Mouse (Mus musculus): ENCODE data around the gene Htra2.

Gene Htra2

DNA sequence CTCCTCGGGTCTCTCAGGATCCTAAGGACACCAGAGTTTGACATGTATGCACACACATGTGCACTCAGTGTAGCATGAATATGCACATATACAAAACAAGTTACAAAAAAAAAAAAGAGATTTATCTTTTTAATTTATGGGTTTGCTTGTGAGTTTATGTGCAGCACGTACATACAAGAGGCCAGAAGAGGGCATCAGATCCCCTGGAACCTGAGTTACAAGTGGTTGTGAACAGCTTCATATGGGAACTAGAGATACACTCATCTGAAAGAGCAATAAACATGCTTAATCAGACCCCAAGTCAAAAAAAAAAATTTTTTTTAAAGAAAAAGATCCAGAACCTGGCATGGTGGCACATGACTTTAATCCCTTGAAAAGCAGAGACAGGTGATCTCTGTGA, 19.9 kb upstream of the Htra2 start:
- in situ Hi-C loops (cut with MboI; ENCODE audit: unreplicated experiment in 2 of 2): loop anchor here in 1 of 2 experiments (5.0 to 25.0 kb wide), 2 partner anchors 78 to 1113 kb away; partner anchors contain the start of gene Mrpl19

GRCm38 (mm10) chr6:83071220-83071619, 16.1 kb upstream of the Htra2 start:
- in situ Hi-C loops (cut with MboI; ENCODE audit: unreplicated experiment in 2 of 2): no loop called here

- in situ Hi-C loops (cut with MboI; ENCODE audit: unreplicated experiment in 2 of 2): no loop called here
Measured at GRCm38 (mm10) chr6:83070311-83071219, 15.5 kb upstream of the Htra2 start.

DNA sequence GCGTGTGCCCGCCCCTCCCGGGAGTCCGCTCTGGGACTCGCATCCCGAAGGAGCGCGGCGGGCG, 15.0 kb upstream of the Htra2 start, which contains the start of gene Tlx2:
TSS of gene Tlx2 (minus strand) at position 47 of the 64 bp plus-strand sequence.
- in situ Hi-C loops (cut with MboI; ENCODE audit: unreplicated experiment in 2 of 2): no loop called here

GRCm38 (mm10) chr6:83069488-83070246, 14.6 kb upstream of the Htra2 start:
- in situ Hi-C loops (cut with MboI; ENCODE audit: unreplicated experiment in 2 of 2): no loop called here

- in situ Hi-C loops (cut with MboI; ENCODE audit: unreplicated experiment in 2 of 2): no loop called here
Measured at GRCm38 (mm10) chr6:83068706-83069487, 13.8 kb upstream of the Htra2 start.

- in situ Hi-C loops (cut with MboI; ENCODE audit: unreplicated experiment in 2 of 2): no loop called here
Measured at GRCm38 (mm10) chr6:83068221-83068620, 13.1 kb upstream of the Htra2 start.

GRCm38 (mm10) chr6:83066441-83066840, 11.4 kb upstream of the Htra2 start:
- in situ Hi-C loops (cut with MboI; ENCODE audit: unreplicated experiment in 2 of 2): no loop called here

DNA sequence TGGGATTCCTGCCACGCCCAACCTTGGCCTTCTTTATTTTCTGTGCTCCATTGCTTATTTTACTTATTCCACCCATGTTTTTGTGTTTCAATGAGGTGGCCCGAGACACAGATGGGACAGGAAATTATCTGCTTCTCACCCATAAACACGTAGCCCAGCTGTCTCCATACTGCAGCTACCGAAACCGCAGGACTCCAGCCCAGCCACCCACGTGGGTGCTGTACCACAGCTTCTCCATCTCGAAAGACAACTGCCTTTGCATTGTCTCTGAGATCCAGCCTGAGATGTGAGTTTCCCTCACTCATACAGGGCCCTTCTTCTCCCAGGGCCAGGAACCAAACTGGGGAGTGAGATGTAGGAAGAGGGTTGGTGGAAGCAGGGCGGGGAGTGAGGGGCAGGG, 10.9 kb upstream of the Htra2 start:
- in situ Hi-C loops (cut with MboI; ENCODE audit: unreplicated experiment in 2 of 2): no loop called here

- in situ Hi-C loops (cut with MboI; ENCODE audit: unreplicated experiment in 2 of 2): loop anchor here in 1 of 2 experiments (5.0 kb wide), 1 partner anchor 61 kb away; no protein-coding TSS in a partner anchor
Measured at GRCm38 (mm10) chr6:83058725-83059124, 3.7 kb upstream of the Htra2 start.

DNA sequence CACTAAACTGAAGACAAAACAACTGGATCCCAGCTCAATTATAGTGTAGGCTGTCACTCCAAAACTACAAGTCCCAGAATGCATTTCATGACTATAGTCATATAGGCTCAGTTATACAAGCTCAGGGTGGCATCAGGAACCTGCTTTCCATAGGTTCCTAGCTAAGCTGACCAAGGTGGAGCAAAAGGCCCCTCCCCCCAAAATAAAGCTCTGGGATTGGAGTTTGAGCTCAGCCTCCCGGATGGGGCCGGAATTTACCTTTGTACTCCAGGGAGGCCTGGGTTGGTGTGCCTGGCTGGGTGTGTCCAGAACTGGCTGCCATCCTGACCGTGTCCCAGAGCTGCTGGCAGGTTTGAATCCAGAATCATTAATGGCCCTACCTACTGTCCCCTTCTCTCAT, 2.7 kb upstream of the Htra2 start, which contains the start of gene Dqx1:
TSS of gene Dqx1 (plus strand) at position 55 of the 400 bp plus-strand sequence.
- in situ Hi-C loops (cut with MboI; ENCODE audit: unreplicated experiment in 2 of 2): loop anchor here in 1 of 2 experiments (5.0 kb wide), 1 partner anchor 60 kb away; no protein-coding TSS in a partner anchor

GRCm38 (mm10) chr6:83054074-83054851, 810 bp downstream of the Htra2 start, which contains the start of gene Aup1:
Aup1 (plus strand) TSS chr6:83054521.
- in situ Hi-C loops (cut with MboI; ENCODE audit: unreplicated experiment in 2 of 2): loop anchor here in 1 of 2 experiments (5.0 kb wide), 1 partner anchor 52 kb away; no protein-coding TSS in a partner anchor

- in situ Hi-C loops (cut with MboI; ENCODE audit: unreplicated experiment in 2 of 2): loop anchor here in 1 of 2 experiments (5.0 kb wide), 1 partner anchor 51 kb away; no protein-coding TSS in a partner anchor
Measured at GRCm38 (mm10) chr6:83053136-83053960, 1.7 kb downstream of the Htra2 start.

DNA sequence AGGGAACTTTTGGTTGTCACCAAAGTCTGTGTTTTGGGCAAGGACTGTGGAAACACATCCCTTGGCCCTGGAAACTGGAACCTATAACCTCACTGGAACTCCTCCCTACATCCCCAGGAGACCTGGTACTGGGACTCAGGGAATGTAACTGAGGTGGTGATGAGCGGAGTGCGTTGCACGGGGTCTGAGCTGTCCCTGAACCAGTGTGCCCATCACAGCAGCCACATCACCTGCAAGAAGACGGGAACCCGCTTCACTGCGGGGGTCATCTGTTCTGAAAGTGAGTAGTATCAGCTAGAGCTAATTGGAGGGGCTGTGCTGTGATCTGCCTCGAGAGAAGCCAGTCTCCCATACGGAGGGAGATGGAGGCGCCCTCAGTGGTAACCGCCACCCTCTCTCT, 5.7 kb downstream of the Htra2 start:
- in situ Hi-C loops (cut with MboI; ENCODE audit: unreplicated experiment in 2 of 2): no loop called here

DNA sequence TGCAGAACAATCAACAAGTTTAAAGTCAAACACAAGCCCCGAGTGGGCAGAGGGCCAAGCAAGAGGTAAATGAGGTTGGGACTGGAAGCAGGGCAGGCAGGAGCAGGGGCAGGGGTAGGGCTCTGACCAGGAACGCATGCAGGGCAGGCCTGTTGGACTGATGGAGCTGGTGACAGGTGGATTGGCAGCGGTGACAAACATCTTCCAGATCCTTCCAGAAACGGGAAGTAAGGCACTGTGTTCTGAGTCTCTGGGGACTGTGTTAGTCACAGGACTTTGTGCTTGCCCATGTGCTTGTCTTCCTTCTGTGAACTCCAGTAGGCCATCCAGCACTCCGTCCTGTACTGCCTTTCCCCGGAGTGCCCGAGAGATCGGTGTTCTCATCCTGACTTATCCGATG, 10.3 kb downstream of the Htra2 start:
- in situ Hi-C loops (cut with MboI; ENCODE audit: unreplicated experiment in 2 of 2): no loop called here

DNA sequence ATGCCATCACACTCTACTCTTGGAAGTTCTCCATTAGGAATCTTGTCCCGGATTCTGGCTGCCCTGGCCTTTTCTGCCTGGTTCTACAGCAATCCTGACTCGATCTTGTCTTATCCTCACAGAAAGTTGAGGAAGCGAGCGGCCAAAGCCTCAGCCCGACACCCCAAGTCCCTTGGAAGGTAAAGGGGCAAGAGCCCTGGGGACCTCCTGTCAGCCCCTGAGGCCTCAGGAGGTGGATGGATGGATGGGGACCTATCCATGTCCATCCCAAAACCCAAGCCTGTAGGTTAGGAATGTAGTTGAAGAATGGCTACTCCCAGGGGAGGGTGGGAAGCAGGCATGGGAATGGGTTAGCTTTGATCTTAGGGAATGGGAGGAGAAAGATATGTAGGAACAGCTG, 11.1 kb downstream of the Htra2 start:
- in situ Hi-C loops (cut with MboI; ENCODE audit: unreplicated experiment in 2 of 2): no loop called here

GRCm38 (mm10) chr6:83043561-83043960, 11.5 kb downstream of the Htra2 start:
- in situ Hi-C loops (cut with MboI; ENCODE audit: unreplicated experiment in 2 of 2): no loop called here

- in situ Hi-C loops (cut with MboI; ENCODE audit: unreplicated experiment in 2 of 2): no loop called here
Measured at GRCm38 (mm10) chr6:83040601-83041000, 14.5 kb downstream of the Htra2 start.

DNA sequence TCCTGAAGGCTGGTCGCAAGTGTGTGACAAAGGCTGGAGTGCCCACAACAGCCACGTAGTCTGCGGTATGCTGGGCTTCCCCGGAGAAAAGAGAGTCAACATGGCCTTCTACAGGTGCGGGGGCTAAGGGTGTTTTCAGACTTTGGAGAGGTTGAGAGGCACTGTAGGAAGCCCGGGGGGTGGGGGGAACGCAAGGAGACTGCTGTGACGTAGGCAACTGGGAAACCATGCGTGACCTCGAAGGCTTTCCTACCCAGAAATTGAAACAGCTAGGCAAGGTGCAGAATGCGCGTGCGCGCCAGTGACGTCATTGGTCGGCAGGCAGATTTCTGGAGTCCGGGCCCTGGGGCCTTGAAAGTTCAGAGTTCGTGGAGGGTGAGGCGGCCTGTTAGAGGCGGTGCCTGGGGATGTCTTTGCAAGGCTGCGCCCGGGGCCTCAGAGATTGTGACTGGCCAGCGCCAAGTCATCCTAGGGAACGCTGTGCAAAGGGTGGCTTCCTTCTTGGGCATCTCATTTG, 16.5 kb downstream of the Htra2 start:
- in situ Hi-C loops (cut with MboI; ENCODE audit: unreplicated experiment in 2 of 2): no loop called here
